Mouse (Mus musculus): ENCODE measurements at regions not wholly inside any gene's neighbourhood (a gene's known extent, or its start where the extent isn't known, plus 50 kb on each side); places are given as distances from the start of the nearest gene placed in this dataset.

- no peak for DNase-seq
Observed at GRCm38 (mm10) chr3:60138319-60138718, 56.6 kb downstream of the Sucnr1 start.

DNA sequence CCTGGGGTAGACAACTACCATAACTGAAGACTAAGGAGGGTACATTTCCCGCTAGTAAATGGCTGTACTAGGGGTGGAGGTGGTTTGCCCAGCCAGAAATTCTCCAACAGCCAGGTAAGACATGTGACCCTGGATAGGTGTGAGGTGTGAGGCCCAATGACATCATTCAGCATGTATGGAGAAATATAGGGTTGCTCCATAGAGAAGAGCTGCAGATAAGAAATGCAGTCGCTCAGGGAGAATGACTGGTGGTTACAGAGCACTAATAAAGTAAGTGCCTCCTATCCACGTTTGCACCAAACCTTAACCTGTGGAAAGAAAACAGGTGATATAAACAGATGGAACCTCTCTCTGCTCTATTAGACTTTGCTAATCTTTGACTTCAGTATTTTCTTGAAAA, 78.2 kb downstream of the Sucnr1 start:
- DNase-seq: no peak

GRCm38 (mm10) chr3:60167633-60168032, 86.0 kb downstream of the Sucnr1 start:
- DNase-seq: peak; percentile 88

GRCm38 (mm10) chr3:60168135-60168926, 86.7 kb downstream of the Sucnr1 start:
- DNase-seq: no peak

- no peak for DNase-seq
Observed at GRCm38 (mm10) chr3:60169606-60170005, 87.9 kb downstream of the Sucnr1 start.

GRCm38 (mm10) chr3:60184481-60184880, 102.8 kb downstream of the Sucnr1 start:
- no peak for DNase-seq

DNA sequence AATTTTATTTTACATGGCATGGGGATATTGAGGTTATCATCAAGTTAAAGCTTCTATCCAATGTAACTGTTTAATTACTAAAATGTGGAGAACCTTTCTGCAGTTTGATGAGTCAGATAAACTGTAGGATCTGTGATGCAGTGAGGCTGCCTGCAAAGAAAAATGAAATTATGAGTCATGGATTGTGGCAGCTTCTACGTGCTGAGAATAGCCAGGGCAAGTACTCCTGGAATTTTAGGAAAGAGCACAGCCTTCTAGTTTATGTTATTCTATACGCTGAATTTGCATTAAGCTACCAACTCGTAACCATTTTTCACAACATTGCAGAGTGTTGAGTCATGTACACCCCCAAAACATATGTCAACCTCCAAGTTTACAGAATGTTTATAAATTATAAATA, 114.4 kb downstream of the Sucnr1 start:
- DNase-seq: no peak

- DNase-seq: no peak
Observed at GRCm38 (mm10) chr3:60207936-60208335, 126.3 kb downstream of the Sucnr1 start.

DNA sequence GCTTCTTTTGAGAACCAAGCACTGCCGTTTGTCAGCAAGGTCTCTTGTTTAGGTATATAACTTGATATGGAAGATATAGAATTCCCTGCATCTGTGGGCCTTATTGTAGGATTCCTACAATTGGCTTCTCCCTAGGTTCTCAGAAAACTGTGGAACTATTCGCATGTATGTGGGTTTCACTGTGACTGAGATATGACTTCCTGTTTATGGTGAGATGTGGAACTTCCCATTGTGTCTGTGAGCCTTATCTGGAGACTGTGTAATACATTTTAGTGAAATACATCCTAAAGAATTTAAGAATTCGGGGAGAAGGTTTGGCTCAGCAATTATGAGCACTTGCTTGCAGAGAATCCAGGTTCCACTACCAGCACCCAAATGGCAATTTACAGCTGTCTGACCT, 137.3 kb downstream of the Sucnr1 start:
- DNase-seq: no peak

DNA sequence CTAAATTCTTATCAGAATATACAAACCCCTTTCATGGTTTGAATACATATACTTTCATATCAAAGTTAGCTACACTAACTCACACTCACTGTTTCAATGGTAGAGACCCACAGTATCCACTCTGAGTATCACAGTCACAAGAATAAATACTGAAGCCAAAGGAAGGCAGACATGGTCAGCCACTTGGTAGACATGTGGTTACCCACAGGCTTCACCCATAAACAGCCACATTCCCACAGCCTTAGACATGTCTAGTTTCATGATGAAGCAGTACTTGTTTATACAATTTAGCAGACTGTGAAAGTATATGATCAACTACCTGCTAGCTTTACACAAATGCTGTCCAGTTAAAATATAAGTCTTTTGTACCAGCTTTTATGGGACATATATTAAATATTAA, 159.0 kb downstream of the Sucnr1 start:
- no peak for DNase-seq

GRCm38 (mm10) chr3:60266666-60267415, 185.2 kb downstream of the Sucnr1 start:
- DNase-seq: no peak

DNA sequence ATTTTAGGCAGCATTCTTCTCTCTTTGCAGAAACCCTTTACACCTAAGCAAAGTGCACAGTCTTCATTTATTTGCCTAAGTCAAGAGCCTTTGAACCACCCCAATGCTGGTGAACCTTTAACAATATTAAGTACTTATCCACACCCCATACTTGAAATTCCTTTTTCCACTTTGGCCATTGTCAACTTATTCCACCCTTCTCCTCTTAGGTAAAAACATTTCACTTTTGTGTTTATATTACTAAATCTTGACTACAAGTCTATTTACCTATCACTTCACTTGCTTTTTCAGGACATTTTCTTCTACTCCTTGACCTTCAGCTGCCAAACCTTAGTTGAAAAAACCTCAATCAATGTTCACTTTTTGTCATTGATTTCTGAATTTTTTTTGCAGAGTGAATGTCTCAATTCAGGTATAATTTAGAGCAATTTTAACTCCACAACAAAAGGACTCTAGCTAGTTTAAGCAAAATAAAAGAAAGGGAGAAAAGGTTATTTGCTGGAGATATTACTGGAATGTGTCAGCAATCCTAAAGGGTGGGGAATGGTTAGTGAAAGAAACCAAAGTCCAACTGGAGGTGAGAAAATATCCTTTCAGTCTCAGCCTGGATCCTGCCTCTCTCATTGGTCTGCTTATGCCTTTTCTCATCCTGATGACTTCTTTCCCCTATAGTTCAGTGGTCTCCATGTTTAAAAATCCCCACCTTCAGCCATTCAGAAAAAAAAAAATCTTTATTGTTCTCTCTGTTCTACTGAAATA, 185.9 kb downstream of the Sucnr1 start:
- DNase-seq: no peak

- no peak for DNase-seq
Observed at GRCm38 (mm10) chr3:60270463-60270862, 188.8 kb downstream of the Sucnr1 start.

- DNase-seq: no peak
Observed at GRCm38 (mm10) chr3:60273744-60274143, 192.1 kb downstream of the Sucnr1 start.

DNA sequence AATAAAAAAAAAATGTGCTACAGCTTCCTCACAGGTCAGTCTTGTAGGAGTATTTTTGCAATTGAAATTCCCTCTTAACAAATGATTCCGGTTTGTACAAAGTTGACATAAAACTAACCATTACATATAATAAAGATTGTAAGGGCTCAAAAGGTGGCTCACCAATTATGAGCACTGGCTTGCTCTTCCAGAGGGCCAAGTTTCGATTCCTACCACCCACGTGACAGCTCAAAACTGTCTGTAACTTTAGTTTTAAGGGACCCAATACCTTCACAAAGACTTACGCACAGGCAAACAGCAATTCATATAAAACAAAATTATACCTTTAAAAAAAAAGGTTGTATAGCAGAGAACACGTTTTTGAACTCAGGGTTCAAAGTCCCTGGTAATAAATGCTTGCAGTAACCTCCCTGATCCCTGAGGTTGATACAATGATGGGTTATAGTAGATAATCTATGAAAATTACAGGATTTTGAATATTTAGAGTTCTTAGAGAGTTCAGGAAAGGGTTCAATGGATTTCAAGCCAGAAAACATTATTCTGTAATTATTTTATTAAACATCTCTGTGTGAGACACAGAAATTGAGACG, 193.7 kb downstream of the Sucnr1 start:
- DNase-seq: peak; percentile 27

DNA sequence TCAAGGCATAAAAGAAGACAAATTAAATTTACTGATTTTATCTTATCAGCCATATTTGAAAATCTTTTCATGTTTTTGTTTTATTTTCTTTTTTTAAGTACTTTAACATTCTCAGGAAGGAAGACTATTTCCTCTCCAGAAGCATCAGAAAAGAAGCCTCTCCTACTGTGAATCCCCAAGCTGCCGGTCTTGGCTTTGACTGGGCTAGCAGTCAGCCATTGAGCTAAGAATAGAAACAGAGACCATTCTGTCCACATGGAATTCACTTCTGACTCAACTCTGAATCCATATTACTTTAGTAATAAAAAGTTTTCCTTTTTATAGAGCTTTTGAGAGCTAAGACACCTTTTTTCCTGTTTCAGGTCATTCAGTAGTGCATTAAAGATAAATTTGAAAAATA, 194.8 kb upstream of the Mbnl1 start:
- peak; percentile 91 for DNase-seq

GRCm38 (mm10) chr3:60281229-60281628, 191.4 kb upstream of the Mbnl1 start:
- peak; percentile 44 for DNase-seq

GRCm38 (mm10) chr3:60281959-60282495, 190.6 kb upstream of the Mbnl1 start:
- DNase-seq: no peak

DNA sequence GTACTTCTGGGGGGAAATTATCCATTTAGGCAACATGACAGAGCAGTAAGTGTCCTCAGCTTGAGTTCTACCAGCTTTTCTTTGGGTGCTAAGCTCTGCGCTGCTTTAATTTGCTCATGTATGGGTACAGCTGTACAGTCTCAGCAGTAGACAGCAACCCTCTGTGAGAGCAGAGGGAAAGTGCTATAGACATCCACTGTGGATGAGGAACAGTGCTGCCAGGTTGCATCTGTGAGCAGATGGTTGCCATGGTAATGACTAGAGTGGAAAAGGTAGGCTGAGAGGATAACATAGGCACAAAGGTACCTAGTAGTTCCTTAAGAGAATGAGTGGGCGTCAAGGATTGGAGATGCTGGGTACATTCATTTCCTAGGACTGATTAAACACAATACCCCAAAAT, 180.5 kb upstream of the Mbnl1 start:
- DNase-seq: no peak

GRCm38 (mm10) chr3:60292940-60293339, 179.7 kb upstream of the Mbnl1 start:
- DNase-seq: no peak

DNA sequence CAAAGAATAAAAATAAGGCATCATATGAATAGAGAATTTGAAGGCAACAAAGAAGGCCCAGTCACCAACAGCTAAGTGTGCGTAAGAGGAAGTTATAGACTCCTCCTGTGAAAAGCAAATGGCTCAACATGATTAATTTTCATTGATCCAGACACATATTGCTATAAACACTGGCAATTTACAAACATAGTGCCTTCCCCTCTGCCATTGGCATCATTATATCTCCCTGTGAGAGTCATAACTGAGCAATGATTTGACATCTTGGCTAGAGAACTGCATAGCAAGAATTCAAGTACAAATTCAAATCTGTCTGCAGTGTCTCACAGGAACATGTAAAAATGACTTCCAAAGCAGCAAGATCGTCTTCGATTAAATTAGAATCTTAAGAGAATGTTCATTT, 167.2 kb upstream of the Mbnl1 start:
- DNase-seq: no peak

DNA sequence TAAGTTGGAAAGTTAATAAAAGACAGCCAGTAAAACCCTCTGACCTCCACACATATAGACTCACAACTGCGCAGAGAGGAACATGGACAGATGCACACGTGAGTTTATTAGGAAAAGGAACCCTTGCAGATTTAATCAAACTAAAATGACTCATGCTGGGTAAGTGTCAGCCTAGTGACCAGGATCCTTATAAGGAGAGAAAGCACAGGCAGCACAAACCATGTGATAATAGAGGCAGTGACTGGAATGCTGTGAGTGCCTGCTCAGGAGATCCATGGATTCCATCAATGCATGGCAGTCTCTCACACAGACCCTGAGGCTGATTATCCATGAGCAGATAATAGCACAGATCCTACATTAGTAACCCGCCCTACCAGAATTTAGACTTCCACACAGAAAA, 162.2 kb upstream of the Mbnl1 start:
- no peak for DNase-seq

DNA sequence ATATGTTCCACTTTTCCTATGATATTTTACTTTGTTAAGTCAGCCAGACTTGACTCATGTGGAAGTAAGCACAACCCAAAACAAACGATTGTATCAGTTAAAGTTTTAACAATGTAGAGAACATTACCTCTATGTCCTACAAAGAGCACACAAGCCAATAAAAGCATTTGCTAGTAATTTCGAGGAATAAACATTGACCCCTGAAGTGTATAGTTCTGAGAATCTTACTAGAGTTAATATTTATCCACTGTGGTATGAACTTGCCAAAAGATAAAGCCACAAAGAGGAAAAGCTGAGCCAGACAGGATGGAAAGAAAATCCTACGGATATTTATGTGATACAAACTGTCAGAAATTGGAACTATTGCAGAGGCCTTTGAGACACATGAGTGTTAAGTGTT, 161.5 kb upstream of the Mbnl1 start:
- DNase-seq: no peak
